ENCODE assay signal across 22 mouse cellular contexts in genomic region chr7:3453486-3454183, GRCm38 (mm10). TPM values are rescaled to one million over a fixed set of nuclear protein-coding genes. Genes with fewer than 3 reads are reported as not detected.
DNase-seq lines count a peak whose midpoint lies in the region; ATAC-seq and TF ChIP-seq lines count a peak whose summit lies in the region.
"Had no signal": no experiment of that assay in that cellular context is flagged by ENCODE, and none has a peak within 500 bp of the region (broad histone marks: within the 10 kb centered on the region; RNA-seq: fewer than 3 reads in every experiment).

No protein-coding gene starts in this region.

- no peaks in the 10 kb centered on the region for H3K9me3 ChIP-seq in intestine, postnatal 0 days (ENCODE audit: control insufficient read depth)
- H3K9me3 ChIP-seq in intestine, embryonic 15.5 days: no peaks in the 10 kb centered on the region
- H3K9me3 ChIP-seq: forebrain, embryonic 12.5 days; G1E; heart, embryonic 12.5 days; liver, embryonic 13.5 days; midbrain, embryonic 13.5 days had no signal

- ATAC-seq in intestine, postnatal 0 days: no peak
- ATAC-seq in intestine, embryonic 15.5 days: no peak
- no peak for ATAC-seq in megakaryocyte, adult 5-6 weeks (ENCODE audit: poor library complexity, severe bottlenecking)
- ATAC-seq: midbrain, embryonic 13.5 days had no signal

- TF ChIP-seq CTCF in intestine, postnatal 0 days (IDR thresholded peaks at IDR 0.05; ENCODE audit: low read depth): peak; percentile 16; the same call in 1 of the 2 replicates
- 0 out of 2 replicates have a peak, but pooled peaks have one; percentile 8 for TF ChIP-seq CTCF in cortical plate, adult 2 months (IDR thresholded peaks at IDR 0.05; ENCODE audit: extremely low read depth, insufficient read depth, low read length)

- no peaks in the 10 kb centered on the region for H3K4me1 ChIP-seq in intestine, postnatal 0 days (replicated peaks; ENCODE audit: control insufficient read depth, insufficient read depth, low read length)
- H3K4me1 ChIP-seq in intestine, embryonic 15.5 days (replicated peaks): no peaks in the 10 kb centered on the region
- peaks cover 3% of the 10 kb centered on the region for H3K4me1 ChIP-seq in cortical plate, adult 2 months (ENCODE audit: control insufficient read depth, insufficient read depth, low read length)
- H3K4me1 ChIP-seq: forebrain, embryonic 12.5 days; heart, embryonic 12.5 days; liver, embryonic 13.5 days; midbrain, embryonic 13.5 days had no signal

- 54% methylated on average over 11 of the region's 11 CpGs for WGBS in intestine, postnatal 0 days
- 51% methylated on average over 11 of the region's 11 CpGs for WGBS in intestine, embryonic 15.5 days

- no peak overlapping the region for H3K4me2 ChIP-seq in intestine, postnatal 0 days (replicated peaks; ENCODE audit: low read depth)
- no peak overlapping the region for H3K4me2 ChIP-seq in intestine, embryonic 15.5 days (replicated peaks)
- H3K4me2 ChIP-seq: forebrain, embryonic 12.5 days; heart, embryonic 12.5 days; liver, embryonic 13.5 days; midbrain, embryonic 13.5 days had no signal

- H3K9ac ChIP-seq in intestine, postnatal 0 days (ENCODE audit: low read depth, low read length): no peak overlapping the region
- no peak overlapping the region for H3K9ac ChIP-seq in intestine, embryonic 15.5 days
- H3K9ac ChIP-seq: forebrain, embryonic 12.5 days; heart, embryonic 12.5 days; liver, embryonic 13.5 days; midbrain, embryonic 13.5 days had no signal

- H3K4me3 ChIP-seq in intestine, postnatal 0 days (ENCODE audit: low read depth, low read length): no peak overlapping the region
- no peak overlapping the region for H3K4me3 ChIP-seq in intestine, embryonic 15.5 days (replicated peaks)
- no peak overlapping the region for H3K4me3 ChIP-seq in cortical plate, adult 2 months (ENCODE audit: insufficient read depth, low read length)
- H3K4me3 ChIP-seq: forebrain, embryonic 12.5 days; heart, embryonic 12.5 days; liver, embryonic 13.5 days; midbrain, embryonic 13.5 days had no signal

- no peaks in the 10 kb centered on the region for H3K36me3 ChIP-seq in intestine, postnatal 0 days (ENCODE audit: control insufficient read depth, insufficient read depth)
- H3K36me3 ChIP-seq in intestine, embryonic 15.5 days: no peaks in the 10 kb centered on the region
- H3K36me3 ChIP-seq: forebrain, embryonic 12.5 days; G1E; heart, embryonic 12.5 days; liver, embryonic 13.5 days; midbrain, embryonic 13.5 days had no signal

- no peak for TF ChIP-seq POLR2A in cortical plate, adult 2 months (IDR thresholded peaks at IDR 0.05; ENCODE audit: extremely low read depth, insufficient read depth, low read length)

- H3K27me3 ChIP-seq in intestine, postnatal 0 days (replicated peaks; ENCODE audit: control insufficient read depth, insufficient read depth, low read length): no peaks in the 10 kb centered on the region
- H3K27me3 ChIP-seq in intestine, embryonic 15.5 days (replicated peaks): no peaks in the 10 kb centered on the region
- H3K27me3 ChIP-seq: liver, embryonic 13.5 days; midbrain, embryonic 13.5 days had no signal

- no peak overlapping the region for H3K27ac ChIP-seq in intestine, postnatal 0 days (ENCODE audit: low read depth, low read length)
- no peak overlapping the region for H3K27ac ChIP-seq in intestine, embryonic 15.5 days
- H3K27ac ChIP-seq in cortical plate, adult 2 months (ENCODE audit: insufficient read depth, low read length): no peak overlapping the region
- H3K27ac ChIP-seq: forebrain, embryonic 12.5 days; liver, embryonic 13.5 days; midbrain, embryonic 13.5 days had no signal

- peak; percentile 12 for DNase-seq in embryo, embryonic 11 days
- no peak for DNase-seq in embryo, embryonic 9.5 days (ENCODE audit: extremely low spot score)
- peak; percentile 15 for DNase-seq in 416B (ENCODE audit: low read depth)
- no peak for DNase-seq in kidney, adult 18-20 months
- DNase-seq: B cell, adult 2 months; cerebellum, adult 11-12 months; gastrocnemius, postnatal 10 days; heart, postnatal 4 days; kidney, adult 2 months; liver, embryonic 13.5 days; thymus, postnatal 4 days had no signal

RNA-seq across cellular contexts. Expression of gene Cacng6, which starts 29.6 kb away (rescaled TPM):
- polyA plus RNA-seq in intestine, postnatal 0 days (2015; fragmentation: Nextera tagmentation; extraction: Ambion mirVana): 0.22 and 0.33 TPM in 2 replicates
- 0.33 TPM in 1 of 2 replicates, not detected in the other for polyA plus RNA-seq in intestine, embryonic 15.5 days (2015; fragmentation: Nextera tagmentation; extraction: Ambion mirVana)
- polyA plus RNA-seq in cortical plate, adult 2 months (2012; rRNA removed): 0.81 and 1.4 TPM in 2 replicates
- total RNA-seq in megakaryocyte, adult 5-6 weeks (2015): not detected in 2 replicates
- not detected in 2 replicates for total RNA-seq in megakaryocyte, adult 5-6 weeks (2017)
- polyA plus RNA-seq: G1E; midbrain, embryonic 13.5 days had no signal

RNA-seq across cellular contexts. Expression of gene Tarm1, which starts 48.8 kb away (rescaled TPM):
- polyA plus RNA-seq in intestine, postnatal 0 days (2015; fragmentation: Nextera tagmentation; extraction: Ambion mirVana): not detected in 2 replicates
- polyA plus RNA-seq in intestine, embryonic 15.5 days (2015; fragmentation: Nextera tagmentation; extraction: Ambion mirVana): 0.11 and 0.16 TPM in 2 replicates
- 0.06 TPM in 1 of 2 replicates, not detected in the other for polyA plus RNA-seq in cortical plate, adult 2 months (2012; rRNA removed)
- 28.4 and 35.7 TPM in 2 replicates for total RNA-seq in megakaryocyte, adult 5-6 weeks (2015)
- total RNA-seq in megakaryocyte, adult 5-6 weeks (2017): 18.3 and 19.1 TPM in 2 replicates
- total RNA-seq: gastrocnemius, postnatal 10 days; heart, postnatal 4 days; layer of hippocampus, adult 18-20 months; left cerebral cortex, postnatal 25 days had no signal
- polyA plus RNA-seq: forebrain, embryonic 12.5 days; G1E; heart, embryonic 12.5 days; midbrain, embryonic 13.5 days; neural tube, embryonic 11.5 days had no signal

Comparison
In these comparisons a context has a peak if more than half of its experiments do, and no peak if none do; other contexts are left out.
1. DNase-seq: peak in embryo, embryonic 11 days (single experiment) and 416B (single experiment); none in embryo, embryonic 9.5 days (single experiment) and kidney, adult 18-20 months (single experiment).